Mouse (Mus musculus) hindbrain, embryonic 10.5 days (tissue): Measurements from ENCODE around the gene Mpp3. TPM values are rescaled to one million over a fixed set of nuclear protein-coding genes. Genes with fewer than 3 reads are reported as not detected.
A peak's percentile ranks its signal among the peaks of the same experiment; 100 is the strongest.

ENCODE experiments used
- DNase-seq: peaks from one replicate; pipeline ENCODE4 v3.0.0-alpha.2; 2017; ENCODE audit warnings: low spot score
- H3K27ac ChIP-seq: fragments of 300-500 bp; sonication (generic); 2 replicates; pipeline ENCODE4 v1.5.1; 2016; ENCODE audit warnings: mild to moderate bottlenecking, moderate library complexity
- H3K27me3 ChIP-seq: fragments of 300-500 bp; sonication (generic); 2 replicates; pipeline ENCODE4 v1.6.1; 2016; ENCODE audit warnings: mild to moderate bottlenecking; ENCODE audit not compliant: poor library complexity, insufficient read depth, severe bottlenecking
- H3K36me3 ChIP-seq: fragments of 300-500 bp; sonication (generic); 2 replicates; pipeline ENCODE4 v1.6.1; 2016; ENCODE audit warnings: mild to moderate bottlenecking, moderate library complexity
- H3K4me1 ChIP-seq: fragments of 300-500 bp; sonication (generic); replicated peaks from 2 replicates; pipeline ENCODE4 v1.6.1; 2016; ENCODE audit warnings: mild to moderate bottlenecking
- H3K4me3 ChIP-seq: fragments of 300-500 bp; sonication (generic); 2 replicates; pipeline ENCODE4 v1.5.1; 2016; ENCODE audit warnings: mild to moderate bottlenecking, moderate library complexity
- H3K9me3 ChIP-seq: fragments of 300-500 bp; sonication (generic); 2 replicates; pipeline ENCODE4 v1.6.1; 2016; ENCODE audit warnings: mild to moderate bottlenecking, moderate library complexity
- WGBS: fragments of 180-500 bp; shearing (Covaris S2); methylation state at CpG from one replicate; pipeline ENCODE4 v1.1.7; 2016; 5-methylcytosine and 5-hydroxymethylcytosine counted together
- polyA plus RNA-seq: library from polyadenylated mRNA; unstranded; fragments of >200 nt; fragmentation: Nextera tagmentation; extraction: Ambion mirVana; gene quantifications from 2 replicates; pipeline ENCODE4 v1.2.1, GENCODE M21; 2016

Gene Mpp3
- polyA plus RNA-seq, 1 experiment from 2014 or later, result 27.4 TPM

- Histone ChIP-seq H3K27me3 (peaks cover 23% of the 10 kb centered on the region; the same call in 1 of the 2 replicates), H3K4me3 (no peak overlapping the region), H3K4me1 (peaks cover 7% of the 10 kb centered on the region; the same call in 1 of the 2 replicates), H3K27ac (peak overlapping the region; percentile 66; the same call in 1 of the 2 replicates), H3K36me3 (no peaks in the 10 kb centered on the region), H3K9me3 (no peaks in the 10 kb centered on the region)
- no peak for DNase-seq
- WGBS, result 56% methylated on average over 4 of the region's 4 CpGs
Observed at GRCm38 (mm10) chr11:102051954-102052353, 23.7 kb upstream of the Mpp3 start.

GRCm38 (mm10) chr11:102051541-102051940 lies 23.3 kb upstream of the Mpp3 start:
- Histone ChIP-seq H3K4me1 (peaks cover 7% of the 10 kb centered on the region; the same call in 1 of the 2 replicates), H3K9me3 (0 out of 2 replicates have a peak, but pooled peaks cover 2% of the 10 kb centered on the region), H3K27ac (peak overlapping the region; percentile 66; the same call in 1 of the 2 replicates), H3K27me3 (peaks cover 21% of the 10 kb centered on the region; the same call in 1 of the 2 replicates), H3K36me3 (no peaks in the 10 kb centered on the region), H3K4me3 (no peak overlapping the region)
- WGBS, result 68% methylated on average over 4 of the region's 4 CpGs
- no peak for DNase-seq

GRCm38 (mm10) chr11:102049875-102050482 lies 21.7 kb upstream of the Mpp3 start:
- WGBS, result 54% methylated on average over 14 of the region's 14 CpGs
- peaks cover 18% of the 10 kb centered on the region for H3K9me3 ChIP-seq
- no peak overlapping the region for H3K4me3 ChIP-seq
- peaks cover 20% of the 10 kb centered on the region; the same call in 1 of the 2 replicates for H3K27me3 ChIP-seq
- DNase-seq, result no peak
- no peak overlapping the region for H3K27ac ChIP-seq
- no peaks in the 10 kb centered on the region for H3K36me3 ChIP-seq
- H3K4me1 ChIP-seq, result peaks cover 7% of the 10 kb centered on the region; the same call in 1 of the 2 replicates

GRCm38 (mm10) chr11:102046607-102047006 lies 18.3 kb upstream of the Mpp3 start:
- no peak for DNase-seq
- 84% methylated on average over 9 of the region's 9 CpGs for WGBS
- Histone ChIP-seq H3K4me1 (no peaks in the 10 kb centered on the region), H3K27me3 (0 out of 2 replicates have a peak, but pooled peaks cover 4% of the 10 kb centered on the region), H3K9me3 (peaks cover 22% of the 10 kb centered on the region), H3K36me3 (no peaks in the 10 kb centered on the region), H3K4me3 (no peak overlapping the region), H3K27ac (no peak overlapping the region)

GRCm38 (mm10) chr11:102044691-102045212 lies 16.5 kb upstream of the Mpp3 start:
- Histone ChIP-seq H3K36me3 (no peaks in the 10 kb centered on the region), H3K27ac (no peak overlapping the region), H3K4me1 (peaks cover 5% of the 10 kb centered on the region; the same call in 1 of the 2 replicates), H3K4me3 (no peak overlapping the region), H3K9me3 (peaks cover 22% of the 10 kb centered on the region), H3K27me3 (no peaks in the 10 kb centered on the region)
- 86% methylated on average over 7 of the region's 7 CpGs for WGBS
- no peak for DNase-seq

GRCm38 (mm10) chr11:102043381-102043780 lies 15.1 kb upstream of the Mpp3 start:
- DNase-seq, result no peak
- WGBS, result 85% methylated on average over 6 of the region's 6 CpGs
- H3K27ac ChIP-seq, result no peak overlapping the region

GRCm38 (mm10) chr11:102042971-102043370 lies 14.7 kb upstream of the Mpp3 start:
- Histone ChIP-seq H3K4me3 (no peak overlapping the region), H3K27ac (no peak overlapping the region), H3K9me3 (peaks cover 22% of the 10 kb centered on the region), H3K27me3 (peaks cover 8% of the 10 kb centered on the region), H3K4me1 (peaks cover 9% of the 10 kb centered on the region; the same call in 1 of the 2 replicates), H3K36me3 (no peaks in the 10 kb centered on the region)
- WGBS, result 89% methylated on average over 14 of the region's 14 CpGs
- no peak for DNase-seq

More at GRCm38 (mm10) chr11:102043381-102043780, 15.1 kb upstream of the Mpp3 start:
- H3K27me3 ChIP-seq, result 0 out of 2 replicates have a peak, but pooled peaks cover 4% of the 10 kb centered on the region
- H3K9me3 ChIP-seq, result peaks cover 22% of the 10 kb centered on the region
- peaks cover 9% of the 10 kb centered on the region; the same call in 1 of the 2 replicates for H3K4me1 ChIP-seq
- no peaks in the 10 kb centered on the region for H3K36me3 ChIP-seq
- no peak overlapping the region for H3K4me3 ChIP-seq

- no peaks in the 10 kb centered on the region for H3K36me3 ChIP-seq
- no peak for DNase-seq
- H3K4me3 ChIP-seq, result no peak within 1 kb of the TSS
- peaks cover 19% of the 10 kb centered on the region for H3K9me3 ChIP-seq
- peaks cover 9% of the 10 kb centered on the region; the same call in 1 of the 2 replicates for H3K4me1 ChIP-seq
- H3K27me3 ChIP-seq, result peaks cover 18% of the 10 kb centered on the region
- peak within 1 kb of the TSS; percentile 12; the same call in 1 of the 2 replicates for H3K27ac ChIP-seq
- 61% methylated on average over 5 of the region's 5 CpGs for WGBS
Observed at GRCm38 (mm10) chr11:102041350-102041949, 13.2 kb upstream of the Mpp3 start, which contains the start of gene Cd300lg. TSS of gene Cd300lg (plus strand) at chr11:102041509.

GRCm38 (mm10) chr11:102040646-102041045 lies 12.4 kb upstream of the Mpp3 start:
- Histone ChIP-seq H3K4me3 (no peak overlapping the region), H3K27ac (no peak overlapping the region), H3K9me3 (peaks cover 11% of the 10 kb centered on the region), H3K4me1 (peaks cover 9% of the 10 kb centered on the region; the same call in 1 of the 2 replicates), H3K36me3 (no peaks in the 10 kb centered on the region), H3K27me3 (peaks cover 18% of the 10 kb centered on the region)
- no peak for DNase-seq
- 70% methylated on average over 4 of the region's 4 CpGs for WGBS

- WGBS, result under 1% methylated on average over 9 of the region's 9 CpGs
- H3K27me3 ChIP-seq, result peaks cover 18% of the 10 kb centered on the region
- peaks cover 11% of the 10 kb centered on the region; the same call in 1 of the 2 replicates for H3K4me1 ChIP-seq
- H3K9me3 ChIP-seq, result peaks cover 6% of the 10 kb centered on the region
- peak; percentile 93 for DNase-seq
- H3K4me3 ChIP-seq, result no peak overlapping the region
- no peak overlapping the region for H3K27ac ChIP-seq
- H3K36me3 ChIP-seq, result no peaks in the 10 kb centered on the region
Observed at GRCm38 (mm10) chr11:102040138-102040524, 11.9 kb upstream of the Mpp3 start.

GRCm38 (mm10) chr11:102039487-102040137 lies 11.4 kb upstream of the Mpp3 start:
- WGBS, result 60% methylated on average over 13 of the region's 13 CpGs
- Histone ChIP-seq H3K4me3 (no peak overlapping the region), H3K9me3 (peaks cover 1% of the 10 kb centered on the region; the same call in 1 of the 2 replicates), H3K27me3 (peaks cover 18% of the 10 kb centered on the region), H3K4me1 (peaks cover 11% of the 10 kb centered on the region; the same call in 1 of the 2 replicates), H3K36me3 (no peaks in the 10 kb centered on the region), H3K27ac (no peak overlapping the region)
- no peak for DNase-seq

GRCm38 (mm10) chr11:102037789-102038188 lies 9.5 kb upstream of the Mpp3 start:
- peaks cover 18% of the 10 kb centered on the region for H3K27me3 ChIP-seq
- no peak for DNase-seq
- no peak overlapping the region for H3K4me3 ChIP-seq
- H3K36me3 ChIP-seq, result no peaks in the 10 kb centered on the region
- peaks cover 11% of the 10 kb centered on the region; the same call in 1 of the 2 replicates for H3K4me1 ChIP-seq
- H3K27ac ChIP-seq, result no peak overlapping the region
- no peaks in the 10 kb centered on the region for H3K9me3 ChIP-seq
- WGBS, result 89% methylated on average over 6 of the region's 6 CpGs
